Mouse (Mus musculus): ENCODE data around the gene AC109138.7.

DNA sequence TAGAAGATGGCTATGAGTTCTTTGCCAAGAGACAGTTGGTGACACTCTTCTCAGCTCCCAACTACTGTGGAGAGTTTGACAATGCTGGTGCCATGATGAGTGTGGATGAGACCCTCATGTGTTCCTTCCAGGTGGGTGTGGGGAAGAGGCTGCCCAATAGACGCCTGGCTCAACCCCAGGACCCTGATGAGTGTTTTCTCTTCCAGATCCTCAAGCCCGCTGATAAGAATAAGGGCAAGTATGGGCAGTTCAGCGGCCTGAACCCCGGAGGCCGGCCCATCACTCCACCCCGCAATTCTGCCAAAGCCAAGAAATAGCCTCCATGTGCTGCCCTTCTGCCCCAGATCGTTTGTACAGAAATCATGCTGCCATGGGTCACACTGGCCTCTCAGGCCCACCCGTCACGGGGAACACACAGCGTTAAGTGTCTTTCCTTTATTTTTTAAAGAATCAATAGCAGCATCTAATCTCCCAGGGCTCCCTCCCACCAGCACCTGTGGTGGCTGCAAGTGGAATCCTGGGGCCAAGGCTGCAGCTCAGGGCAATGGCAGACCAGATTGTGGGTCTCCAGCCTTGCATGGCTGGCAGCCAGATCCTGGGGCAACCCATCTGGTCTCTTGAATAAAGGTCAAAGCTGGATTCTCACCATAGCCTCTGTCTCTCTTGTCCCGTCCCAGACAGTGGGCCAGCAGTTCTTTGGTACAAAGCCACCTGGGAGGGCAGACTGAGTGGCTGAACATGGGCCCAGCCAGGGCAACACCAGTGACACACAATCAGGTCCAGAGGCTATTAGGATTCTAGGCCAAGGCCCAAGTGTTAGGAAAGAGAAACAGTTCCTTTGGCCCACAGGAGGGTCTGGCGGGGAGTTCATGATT is 19.1 kb upstream of the AC109138.7 start:
- TF ChIP-seq CTCF (IDR thresholded peaks at IDR 0.05; ENCODE audit: extremely low read depth, insufficient read depth, low read length) (no peak), POLR2A (IDR thresholded peaks at IDR 0.05; ENCODE audit: extremely low read depth, insufficient read depth, low read length) (no peak)

All from cortical plate, adult 2 months (tissue).